Mouse (Mus musculus) lung, adult 2 months (tissue): ENCODE measurements around the gene Cit. TPM values are rescaled to one million over a fixed set of nuclear protein-coding genes. Genes with fewer than 3 reads are reported as not detected.

ENCODE experiments used
- DNase-seq: peaks from one replicate; pipeline ENCODE4 v3.0.0; 2022
- H3K4me1 ChIP-seq: fragments of 200-500 bp; 2 replicates; pipeline ENCODE4 v1.6.1; 2011; ENCODE audit warnings: low read length; ENCODE audit not compliant: control insufficient read depth, insufficient read depth
- H3K4me3 ChIP-seq: fragments of 200-500 bp; replicated peaks from 2 replicates; pipeline ENCODE3; 2011; ENCODE audit warnings: low read depth, mild to moderate bottlenecking, control low read depth, low read length; ENCODE audit errors: extremely low read depth
- CTCF ChIP-seq: fragments of 200-500 bp; IDR thresholded peaks from 2 replicates; pipeline ENCODE4 v1.5.1; 2011; ENCODE audit warnings: mild to moderate bottlenecking, low read length, control low read depth; ENCODE audit not compliant: insufficient read depth
- POLR2A ChIP-seq: fragments of 200-500 bp; IDR thresholded peaks from 2 replicates; pipeline ENCODE4 v1.6.1; 2011; ENCODE audit warnings: low read depth, mild to moderate bottlenecking, control low read depth, low read length, borderline replicate concordance; ENCODE audit errors: extremely low read depth
- WGBS: fragments of 180-500 bp; shearing (Covaris S2); methylation state at CpG from one replicate; pipeline ENCODE4 v1.1.7; 2018; 5-methylcytosine and 5-hydroxymethylcytosine counted together
- polyA plus RNA-seq: library from polyadenylated mRNA; depleted of rRNA; stranded (reverse); fragments of >200 nt; gene quantifications from 2 replicates; pipeline ENCODE4 v1.2.3, GENCODE M21; 2012

Gene Cit
- polyA plus RNA-seq, 1 experiment = 4.0 TPM

GRCm38 (mm10) chr5:115954549-115954948 lies 109.5 kb downstream of the Cit start:
- 88% methylated on average over 14 of the region's 14 CpGs for WGBS
- no peak for TF ChIP-seq POLR2A
- TF ChIP-seq CTCF = no peak
- H3K4me1 ChIP-seq = no peaks in the 10 kb centered on the region

DNA sequence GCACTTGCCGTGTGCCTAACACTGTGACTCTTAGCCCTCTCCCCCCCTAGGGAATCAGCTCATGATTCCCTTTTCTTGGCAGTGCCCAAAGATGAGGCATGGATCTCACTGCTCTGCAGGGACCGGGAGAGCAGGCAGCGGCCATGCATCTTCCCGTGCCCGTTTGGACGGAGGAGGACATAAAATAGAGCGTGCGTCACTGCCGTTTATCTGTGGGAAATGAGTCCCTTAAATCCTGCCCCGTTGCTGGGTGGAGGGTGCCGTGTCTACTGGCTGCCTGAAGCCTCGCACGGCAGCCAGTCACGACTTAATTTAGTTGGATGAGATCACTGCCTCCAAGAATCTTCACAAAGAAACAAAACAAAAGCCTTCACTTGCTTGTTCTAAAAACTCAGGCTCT lies 110.1 kb downstream of the Cit start:
- no peak for DNase-seq
- TF ChIP-seq POLR2A (no peak), CTCF (no peak)
- WGBS = 93% methylated on average over 14 of the region's 14 CpGs
- H3K4me3 ChIP-seq = no peak overlapping the region
- H3K4me1 ChIP-seq = no peaks in the 10 kb centered on the region

More at GRCm38 (mm10) chr5:115954549-115954948, 109.5 kb downstream of the Cit start:
- DNase-seq = no peak
- no peak overlapping the region for H3K4me3 ChIP-seq

- no peak overlapping the region for H3K4me3 ChIP-seq
- H3K4me1 ChIP-seq = no peaks in the 10 kb centered on the region
- TF ChIP-seq POLR2A = no peak
- TF ChIP-seq CTCF = no peak
- no peak for DNase-seq
- WGBS = 98% methylated on average over 14 of the region's 14 CpGs
Measured at GRCm38 (mm10) chr5:115956048-115956447, 111.0 kb downstream of the Cit start.

DNA sequence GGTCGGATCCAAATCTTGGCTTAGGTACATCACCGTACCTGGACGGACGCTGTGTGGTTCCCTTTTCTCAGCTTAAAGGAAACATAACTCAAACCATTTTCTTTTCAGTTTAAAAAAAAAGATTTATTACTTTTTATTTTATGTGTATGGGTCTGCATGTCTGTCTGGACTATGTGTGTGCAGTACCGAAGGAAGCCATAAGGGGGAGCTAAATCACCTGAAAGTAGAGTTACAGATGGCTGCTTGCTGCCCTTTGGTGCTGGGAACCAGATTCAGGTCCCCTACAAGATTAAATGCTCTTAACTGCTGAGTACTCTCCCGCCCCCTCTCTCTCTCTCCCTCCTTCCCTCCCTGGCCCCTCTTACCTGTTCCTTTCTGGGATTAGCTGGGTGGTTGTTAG lies 112.1 kb downstream of the Cit start:
- Histone ChIP-seq H3K4me3 (no peak overlapping the region), H3K4me1 (no peaks in the 10 kb centered on the region)
- WGBS = 97% methylated on average over 6 of the region's 6 CpGs
- DNase-seq = no peak
- TF ChIP-seq CTCF = no peak
- no peak for TF ChIP-seq POLR2A

DNA sequence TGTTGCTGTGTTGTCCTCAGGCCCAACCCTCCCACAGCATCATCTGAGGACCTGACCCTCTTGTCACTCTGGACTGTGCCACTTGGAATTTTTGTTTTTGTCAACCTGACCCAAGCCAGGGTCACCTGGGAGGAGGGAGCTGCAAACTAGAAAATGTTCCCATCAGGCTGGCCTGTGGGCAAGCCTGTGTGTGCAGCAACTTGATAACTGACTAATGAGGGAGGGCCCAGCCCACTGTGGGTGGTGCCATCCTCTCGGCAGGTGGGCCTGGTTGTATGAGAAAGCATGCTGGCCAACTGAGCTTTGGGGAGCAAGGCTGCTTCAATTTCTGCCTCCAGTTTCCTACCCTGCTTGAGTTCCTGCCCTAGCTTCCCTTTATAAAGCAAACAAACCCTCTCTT lies 113.3 kb downstream of the Cit start:
- Histone ChIP-seq H3K4me3 (no peak overlapping the region), H3K4me1 (no peaks in the 10 kb centered on the region)
- DNase-seq = no peak
- no peak for TF ChIP-seq CTCF
- TF ChIP-seq POLR2A = no peak
- whole genome bisulfite sequencing = 89% methylated on average over 1 of the region's 1 CpGs

DNA sequence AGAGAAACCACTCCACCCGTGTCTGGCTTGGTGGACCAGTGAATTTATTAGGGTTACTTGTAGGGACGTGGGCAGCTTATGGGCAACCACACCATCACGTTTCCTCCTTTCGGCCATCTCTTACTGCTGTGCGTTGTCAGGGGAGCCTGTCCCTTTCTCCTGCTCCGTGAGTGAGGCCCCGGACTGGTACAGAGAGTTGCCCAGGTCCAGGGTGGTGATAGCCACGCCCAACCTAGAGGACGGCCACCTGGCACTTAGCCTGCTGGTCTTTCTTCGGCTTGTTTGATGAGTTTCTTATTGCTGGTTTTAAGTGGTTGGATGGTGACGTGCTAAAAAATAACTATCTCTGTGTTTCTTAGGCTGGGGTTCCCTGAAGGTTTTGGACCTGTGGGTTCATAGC lies 113.7 kb downstream of the Cit start:
- no peak for TF ChIP-seq CTCF
- no peak for TF ChIP-seq POLR2A
- Histone ChIP-seq H3K4me3 (no peak overlapping the region), H3K4me1 (no peaks in the 10 kb centered on the region)
- 77% methylated on average over 11 of the region's 11 CpGs for WGBS
- DNase-seq = no peak

DNA sequence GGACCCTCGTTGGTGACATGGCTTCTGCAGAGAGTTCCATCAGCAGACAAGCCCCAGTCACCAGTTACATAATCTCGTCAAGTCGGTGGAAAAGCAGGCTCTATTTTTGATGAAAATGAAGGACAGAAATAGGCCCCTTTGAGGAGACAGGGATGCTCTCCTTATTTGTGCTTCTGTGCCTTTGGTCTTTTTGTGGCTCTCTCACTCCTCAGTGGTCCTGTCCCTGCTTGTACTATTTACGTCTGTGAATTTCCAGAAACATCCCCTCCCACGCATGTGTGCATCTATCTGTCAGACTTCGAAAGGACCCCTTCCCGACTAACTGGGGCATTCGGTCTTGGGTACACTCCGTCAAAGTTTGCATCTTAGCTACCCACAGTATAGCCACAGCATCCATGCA lies 116.7 kb downstream of the Cit start:
- no peak overlapping the region for H3K4me3 ChIP-seq
- TF ChIP-seq CTCF = no peak
- TF ChIP-seq POLR2A = no peak
- 91% methylated on average over 9 of the region's 9 CpGs for WGBS
- DNase-seq = no peak
- no peaks in the 10 kb centered on the region for H3K4me1 ChIP-seq

DNA sequence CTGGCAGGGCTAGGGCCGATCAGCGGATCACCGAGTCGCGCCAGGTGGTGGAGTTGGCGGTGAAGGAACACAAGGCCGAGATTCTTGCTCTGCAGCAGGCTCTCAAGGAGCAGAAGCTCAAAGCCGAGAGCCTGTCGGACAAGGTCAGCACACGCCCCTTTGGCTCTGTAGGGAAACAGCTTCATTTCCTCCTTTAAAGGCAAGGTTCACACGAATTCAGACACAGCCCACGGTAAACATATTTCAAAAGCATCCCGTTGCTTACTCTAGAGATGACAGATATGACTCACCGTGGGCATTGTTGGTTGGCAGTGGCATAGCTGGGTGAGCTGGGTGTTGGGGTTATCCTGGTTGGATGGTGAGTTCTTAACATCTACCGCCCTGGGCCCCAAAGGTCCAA lies 126.2 kb downstream of the Cit start:
- Histone ChIP-seq H3K4me1 (peaks cover 6% of the 10 kb centered on the region; the same call in 1 of the 2 replicates), H3K4me3 (no peak overlapping the region)
- WGBS = 37% methylated on average over 15 of the region's 15 CpGs
- TF ChIP-seq POLR2A (no peak), CTCF (no peak)
- peak; percentile 23 for DNase-seq

GRCm38 (mm10) chr5:115975672-115976071 lies 130.6 kb downstream of the Cit start:
- peaks cover 15% of the 10 kb centered on the region for H3K4me1 ChIP-seq
- no peak overlapping the region for H3K4me3 ChIP-seq
- 57% methylated on average over 10 of the region's 10 CpGs for WGBS
- peak; percentile 29; the same call in 1 of the 2 replicates for TF ChIP-seq CTCF
- TF ChIP-seq POLR2A = no peak
- no peak for DNase-seq

GRCm38 (mm10) chr5:115976446-115976845 lies 131.4 kb downstream of the Cit start:
- DNase-seq = no peak
- no peak overlapping the region for H3K4me3 ChIP-seq
- H3K4me1 ChIP-seq = peaks cover 11% of the 10 kb centered on the region
- TF ChIP-seq POLR2A = no peak
- TF ChIP-seq CTCF = no peak
- 89% methylated on average over 5 of the region's 5 CpGs for WGBS
